Mouse (Mus musculus) right cerebral cortex, adult 2 months (tissue): Measurements from ENCODE around the gene Zranb3.
A peak's percentile ranks its signal among the peaks of the same experiment; 100 is the strongest.
"Not testable (repeated sequence)": the region's sequence is repeated elsewhere in the genome, so short reads cannot be mapped to it uniquely, and the experiment has no call there.

Experiments used
- DNase-seq, 2 experiments: peaks; one replicate each; pipeline ENCODE4 v3.0.0; 2021 to 2022; ENCODE audit warnings: low spot score in 2 of 2

Zranb3 gene

GRCm38 (mm10) chr1:128102641-128103461 lies at the start of gene Zranb3, which contains the start of gene R3hdm1:
Gene Zranb3 (minus strand): TSS chr1:128103047.
Gene R3hdm1 (plus strand): TSS chr1:128103301.
- peak; percentile 98 for DNase-seq

GRCm38 (mm10) chr1:128141737-128142136 lies 38.9 kb upstream of the Zranb3 start:
- DNase-seq, result peak in 1 of 2 experiments; percentile 52

GRCm38 (mm10) chr1:128141039-128141438 lies 38.2 kb upstream of the Zranb3 start:
- no peak for DNase-seq

GRCm38 (mm10) chr1:128136222-128136621 lies 33.4 kb upstream of the Zranb3 start:
- not testable (repeated sequence) for DNase-seq

- DNase-seq, result no peak
These were observed 18.2 kb upstream of the Zranb3 start for GRCm38 (mm10) chr1:128120913-128121627.

GRCm38 (mm10) chr1:128103520-128104088 lies 757 bp upstream of the Zranb3 start:
- no peak for DNase-seq

- peak; percentile 66 to 73 for DNase-seq
These were observed 601 bp downstream of the Zranb3 start for GRCm38 (mm10) chr1:128102251-128102640.

- DNase-seq, result no peak
These were observed 4.5 kb downstream of the Zranb3 start for GRCm38 (mm10) chr1:128098309-128098708.

- DNase-seq, result no peak
These were observed 8.2 kb downstream of the Zranb3 start for GRCm38 (mm10) chr1:128094686-128095085.

GRCm38 (mm10) chr1:128082800-128083199 lies 20.0 kb downstream of the Zranb3 start:
- no peak for DNase-seq

GRCm38 (mm10) chr1:128081873-128082272 lies 21.0 kb downstream of the Zranb3 start:
- DNase-seq, result peak; percentile 31 to 35

- DNase-seq, result no peak
These were observed 21.7 kb downstream of the Zranb3 start for GRCm38 (mm10) chr1:128080936-128081696.

GRCm38 (mm10) chr1:128078646-128079045 lies 24.2 kb downstream of the Zranb3 start:
- no peak for DNase-seq

- DNase-seq, result no peak
These were observed 25.1 kb downstream of the Zranb3 start for GRCm38 (mm10) chr1:128077788-128078187.

- DNase-seq, result peak in 1 of 2 experiments; percentile 17
These were observed 25.9 kb downstream of the Zranb3 start for GRCm38 (mm10) chr1:128076791-128077479.

- DNase-seq, result peak; percentile 33 to 34
These were observed 29.8 kb downstream of the Zranb3 start for GRCm38 (mm10) chr1:128073051-128073450.

- no peak for DNase-seq
These were observed 32.8 kb downstream of the Zranb3 start for GRCm38 (mm10) chr1:128070003-128070402.

GRCm38 (mm10) chr1:128068945-128069397 lies 33.9 kb downstream of the Zranb3 start:
- DNase-seq, result no peak

- DNase-seq, result no peak
These were observed 38.1 kb downstream of the Zranb3 start for GRCm38 (mm10) chr1:128064716-128065115.

- no peak for DNase-seq
These were observed 40.7 kb downstream of the Zranb3 start for GRCm38 (mm10) chr1:128062167-128062566.

GRCm38 (mm10) chr1:128061401-128061800 lies 41.4 kb downstream of the Zranb3 start:
- DNase-seq, result no peak
